Mouse (Mus musculus) adrenal gland, postnatal 0 days (tissue): ENCODE results near the gene Lrrc56. TPM values are rescaled to one million over a fixed set of nuclear protein-coding genes. Genes with fewer than 3 reads are reported as not detected.

ENCODE experiments used
- microRNA-seq: library from miRNA; unstranded; fragments of <30 nt; microRNA quantifications from one replicate; pipeline ENCODE4, GENCODE M21; 2016; ENCODE audit warnings: borderline replicate concordance; ENCODE audit not compliant: insufficient number of aligned reads
- polyA plus RNA-seq: library from polyadenylated mRNA; unstranded; fragments of >200 nt; fragmentation: Nextera tagmentation; extraction: Ambion mirVana; gene quantifications from 2 replicates; pipeline ENCODE4 v1.2.1, GENCODE M21; 2015

Lrrc56 gene
- 3.9 and 6.0 TPM in 2 replicates for polyA plus RNA-seq

GRCm38 (mm10) chr7:141193948-141194347 lies at the start of gene Lrrc56, which contains the start of gene Hras:
Gene Lrrc56 (plus strand): TSS chr7:141194157.
Gene Hras (minus strand): TSS chr7:141194005.

GRCm38 (mm10) chr7:141172116-141173006 lies 21.6 kb upstream of the Lrrc56 start, which contains the start of gene Rnh1:
Gene Rnh1 (minus strand): TSS chr7:141172857.

GRCm38 (mm10) chr7:141213605-141214235 lies 19.8 kb downstream of the Lrrc56 start, which contains the start of gene Lmntd2:
Gene Lmntd2 (minus strand): TSS chr7:141214080.

GRCm38 (mm10) chr7:141215101-141215879 lies 21.3 kb downstream of the Lrrc56 start, which contains the start of gene Rassf7:
Gene Rassf7 (plus strand): TSS chr7:141215860.

GRCm38 (mm10) chr7:141228279-141229067 lies 34.5 kb downstream of the Lrrc56 start, which contains the start of gene Phrf1:
Gene Phrf1 (plus strand): TSS chr7:141228784.

Small RNAs within 50 kb of the gene (microRNA-seq; reads per million reads assigned to microRNA genes)
- gene Mir210 = 697 reads per million, percentile 71 among the genes with 10 or more reads in this experiment

Other genes with a start within 250 kb of the Lrrc56 start
- gene Ifitm5, start 243.9 kb upstream of the Lrrc56 start, polyA plus RNA-seq = 1.3 and 2.1 TPM in 2 replicates
- 0.72 and 0.97 TPM in 2 replicates for gene Gm45717, start 238.2 kb upstream of the Lrrc56 start, polyA plus RNA-seq
- gene Ifitm2, start 238.2 kb upstream of the Lrrc56 start, polyA plus RNA-seq = 1,477 and 1,600 TPM in 2 replicates
- 61.4 and 162 TPM in 2 replicates for gene Ifitm1, start 226.9 kb upstream of the Lrrc56 start, polyA plus RNA-seq
- 482 and 553 TPM in 2 replicates for gene Ifitm3, start 183.4 kb upstream of the Lrrc56 start, polyA plus RNA-seq
- 4.0 and 7.5 TPM in 2 replicates for gene Ifitm6, start 176.2 kb upstream of the Lrrc56 start, polyA plus RNA-seq
- gene Gm17387, start 165.0 kb upstream of the Lrrc56 start, polyA plus RNA-seq = not detected in 2 replicates
- 5.1 and 7.9 TPM in 2 replicates for gene B4galnt4, start 133.1 kb upstream of the Lrrc56 start, polyA plus RNA-seq
- 1.1 and 2.5 TPM in 2 replicates for gene Pkp3, start 115.9 kb upstream of the Lrrc56 start, polyA plus RNA-seq
- 2.7 and 4.5 TPM in 2 replicates for gene Sigirr, start 93.6 kb upstream of the Lrrc56 start, polyA plus RNA-seq
- 0.66 and 1.0 TPM in 2 replicates for gene Ano9, start 76.4 kb upstream of the Lrrc56 start, polyA plus RNA-seq
- 40.8 and 60.7 TPM in 2 replicates for gene Ptdss2, start 71.8 kb upstream of the Lrrc56 start, polyA plus RNA-seq
- 184 and 236 TPM in 2 replicates for gene Rnh1, start 21.3 kb upstream of the Lrrc56 start, polyA plus RNA-seq
- 75.5 and 78.9 TPM in 2 replicates for gene Hras, start 152 bp upstream of the Lrrc56 start, polyA plus RNA-seq
- 0.32 and 1.2 TPM in 2 replicates for gene Lmntd2, start 19.9 kb downstream of the Lrrc56 start, polyA plus RNA-seq
- gene Rassf7, start 21.7 kb downstream of the Lrrc56 start, polyA plus RNA-seq = 16.4 and 24.5 TPM in 2 replicates
- 17.0 and 25.2 TPM in 2 replicates for gene Phrf1, start 34.6 kb downstream of the Lrrc56 start, polyA plus RNA-seq
- gene Irf7, start 72.3 kb downstream of the Lrrc56 start, polyA plus RNA-seq = 17.1 and 28.5 TPM in 2 replicates
- gene Cdhr5, start 82.6 kb downstream of the Lrrc56 start, polyA plus RNA-seq = 3.5 and 5.3 TPM in 2 replicates
- 9.1 and 10.6 TPM in 2 replicates for gene Sct, start 85.0 kb downstream of the Lrrc56 start, polyA plus RNA-seq
- gene Drd4, start 97.8 kb downstream of the Lrrc56 start, polyA plus RNA-seq = 0.19 and 0.25 TPM in 2 replicates
- gene Deaf1, start 133.5 kb downstream of the Lrrc56 start, polyA plus RNA-seq = 57.4 and 71.3 TPM in 2 replicates
- gene Tmem80, start 133.6 kb downstream of the Lrrc56 start, polyA plus RNA-seq = 21.9 and 39.5 TPM in 2 replicates
- 4.6 and 5.3 TPM in 2 replicates for gene Eps8l2, start 144.7 kb downstream of the Lrrc56 start, polyA plus RNA-seq
- 338 and 567 TPM in 2 replicates for gene Taldo1, start 198.0 kb downstream of the Lrrc56 start, polyA plus RNA-seq
- 39.9 and 53.4 TPM in 2 replicates for gene Gatd1, start 220.0 kb downstream of the Lrrc56 start, polyA plus RNA-seq
- 5.0 and 17.0 TPM in 2 replicates for gene Cend1, start 235.3 kb downstream of the Lrrc56 start, polyA plus RNA-seq
- 18.6 and 27.0 TPM in 2 replicates for gene Slc25a22, start 243.7 kb downstream of the Lrrc56 start, polyA plus RNA-seq
- gene Pidd1, start 249.9 kb downstream of the Lrrc56 start, polyA plus RNA-seq = 2.4 and 2.8 TPM in 2 replicates